Mouse (Mus musculus) thymus, adult 2 months (tissue): ENCODE data around the gene Icos. TPM values are rescaled to one million over a fixed set of nuclear protein-coding genes. Genes with fewer than 3 reads are reported as not detected.

Experiments
- DNase-seq: peaks from one replicate; pipeline ENCODE4 v3.0.0; 2021
- H3K27ac ChIP-seq: fragments of 200-500 bp; 2 replicates; pipeline ENCODE4 v1.5.1; 2012; ENCODE audit warnings: low read length, control low read depth; ENCODE audit not compliant: control insufficient read depth, insufficient read depth
- H3K27me3 ChIP-seq: fragments of 200-500 bp; 2 replicates; pipeline ENCODE4 v1.6.1; 2012; ENCODE audit warnings: mild to moderate bottlenecking, low read length, moderate library complexity, mixed read lengths; ENCODE audit not compliant: control insufficient read depth, insufficient read depth
- H3K36me3 ChIP-seq: fragments of 200-500 bp; 2 replicates; pipeline ENCODE4 v1.6.1; 2012; ENCODE audit warnings: mild to moderate bottlenecking, low read length, moderate library complexity; ENCODE audit not compliant: control insufficient read depth, insufficient read depth
- H3K4me1 ChIP-seq: fragments of 200-500 bp; replicated peaks from 2 replicates; pipeline ENCODE4 v1.6.1; 2012; ENCODE audit warnings: low read length; ENCODE audit not compliant: control insufficient read depth, insufficient read depth
- H3K4me3 ChIP-seq: fragments of 200-500 bp; 2 replicates; pipeline ENCODE4 v1.5.1; 2012; ENCODE audit warnings: mild to moderate bottlenecking, low read length, control low read depth, moderate library complexity; ENCODE audit not compliant: control insufficient read depth, insufficient read depth
- CTCF ChIP-seq: fragments of 200-500 bp; IDR thresholded peaks from 2 replicates; pipeline ENCODE4 v1.5.1; 2012; ENCODE audit warnings: mild to moderate bottlenecking, control low read depth, low read length, moderate library complexity, borderline replicate concordance; ENCODE audit not compliant: control insufficient read depth, poor library complexity, insufficient read depth; ENCODE audit errors: extremely low read depth
- POLR2A ChIP-seq: fragments of 200-500 bp; IDR thresholded peaks from 2 replicates; pipeline ENCODE4 v1.6.1; 2012; ENCODE audit warnings: mild to moderate bottlenecking, low read length, control low read depth, moderate library complexity; ENCODE audit not compliant: control insufficient read depth, poor library complexity, insufficient read depth; ENCODE audit errors: extremely low read depth
- WGBS: fragments of 180-500 bp; shearing (Covaris S2); methylation state at CpG from one replicate; pipeline ENCODE4 v1.1.7; 2018; 5-methylcytosine and 5-hydroxymethylcytosine counted together
- polyA plus RNA-seq: library from polyadenylated mRNA; depleted of rRNA; stranded (reverse); fragments of >200 nt; gene quantifications from 2 replicates; pipeline ENCODE4 v1.2.3, GENCODE M21; 2012

The Icos gene
- polyA plus RNA-seq, 1 experiment, result 8.9 TPM

GRCm38 (mm10) chr1:61030532-61030931 is 52.8 kb downstream of the Icos start:
- H3K27me3 ChIP-seq, result no peaks in the 10 kb centered on the region
- TF ChIP-seq CTCF (no peak), POLR2A (no peak)
- no peaks in the 10 kb centered on the region for H3K36me3 ChIP-seq
- no peak for DNase-seq
- H3K27ac ChIP-seq, result no peak overlapping the region
- no peaks in the 10 kb centered on the region for H3K4me1 ChIP-seq
- no peak overlapping the region for H3K4me3 ChIP-seq

GRCm38 (mm10) chr1:61035270-61035669 is 57.5 kb downstream of the Icos start:
- TF ChIP-seq POLR2A (no peak), CTCF (no peak)
- DNase-seq, result no peak
- Histone ChIP-seq H3K4me1 (no peaks in the 10 kb centered on the region), H3K4me3 (no peak overlapping the region), H3K36me3 (no peaks in the 10 kb centered on the region), H3K27ac (no peak overlapping the region), H3K27me3 (no peaks in the 10 kb centered on the region)
- 84% methylated on average over 1 of the region's 1 CpGs for WGBS

GRCm38 (mm10) chr1:61038223-61038622 is 60.5 kb downstream of the Icos start:
- no peaks in the 10 kb centered on the region for H3K27me3 ChIP-seq

GRCm38 (mm10) chr1:61039310-61039709 is 61.6 kb downstream of the Icos start:
- Histone ChIP-seq H3K36me3 (no peaks in the 10 kb centered on the region), H3K27me3 (no peaks in the 10 kb centered on the region), H3K27ac (no peak overlapping the region), H3K4me3 (no peak overlapping the region), H3K4me1 (no peaks in the 10 kb centered on the region)
- WGBS, result 6% methylated on average over 4 of the region's 4 CpGs
- TF ChIP-seq POLR2A (no peak), CTCF (no peak)
- DNase-seq, result no peak

More at GRCm38 (mm10) chr1:61038223-61038622, 60.5 kb downstream of the Icos start:
- DNase-seq, result no peak
- Histone ChIP-seq H3K27ac (no peak overlapping the region), H3K4me3 (no peak overlapping the region), H3K36me3 (no peaks in the 10 kb centered on the region), H3K4me1 (no peaks in the 10 kb centered on the region)
- no peak for TF ChIP-seq POLR2A
- no peak for TF ChIP-seq CTCF
- 78% methylated on average over 4 of the region's 4 CpGs for WGBS

- Histone ChIP-seq H3K36me3 (no peaks in the 10 kb centered on the region), H3K4me1 (no peaks in the 10 kb centered on the region), H3K4me3 (no peak overlapping the region), H3K27ac (no peak overlapping the region), H3K27me3 (no peaks in the 10 kb centered on the region)
- 99% methylated on average over 4 of the region's 4 CpGs for WGBS
- TF ChIP-seq POLR2A (no peak), CTCF (no peak)
- DNase-seq, result no peak
Observed at GRCm38 (mm10) chr1:61040401-61040800, 62.7 kb downstream of the Icos start.

GRCm38 (mm10) chr1:61042842-61043241 is 65.1 kb downstream of the Icos start:
- Histone ChIP-seq H3K36me3 (no peaks in the 10 kb centered on the region), H3K4me1 (no peaks in the 10 kb centered on the region), H3K4me3 (no peak overlapping the region), H3K27me3 (no peaks in the 10 kb centered on the region), H3K27ac (no peak overlapping the region)
- 89% methylated on average over 2 of the region's 2 CpGs for WGBS
- no peak for DNase-seq
- no peak for TF ChIP-seq CTCF
- no peak for TF ChIP-seq POLR2A

GRCm38 (mm10) chr1:61046055-61046705 is 68.5 kb downstream of the Icos start:
- H3K27ac ChIP-seq, result no peak overlapping the region
- no peak for DNase-seq
- TF ChIP-seq CTCF (no peak), POLR2A (no peak)
- H3K27me3 ChIP-seq, result no peaks in the 10 kb centered on the region
- no peak overlapping the region for H3K4me3 ChIP-seq
- H3K36me3 ChIP-seq, result no peaks in the 10 kb centered on the region
- no peaks in the 10 kb centered on the region for H3K4me1 ChIP-seq
- 12% methylated on average over 3 of the region's 3 CpGs for WGBS
